Comparison of ENCODE assay signal across 8 mouse cellular contexts in the genomic region with DNA sequence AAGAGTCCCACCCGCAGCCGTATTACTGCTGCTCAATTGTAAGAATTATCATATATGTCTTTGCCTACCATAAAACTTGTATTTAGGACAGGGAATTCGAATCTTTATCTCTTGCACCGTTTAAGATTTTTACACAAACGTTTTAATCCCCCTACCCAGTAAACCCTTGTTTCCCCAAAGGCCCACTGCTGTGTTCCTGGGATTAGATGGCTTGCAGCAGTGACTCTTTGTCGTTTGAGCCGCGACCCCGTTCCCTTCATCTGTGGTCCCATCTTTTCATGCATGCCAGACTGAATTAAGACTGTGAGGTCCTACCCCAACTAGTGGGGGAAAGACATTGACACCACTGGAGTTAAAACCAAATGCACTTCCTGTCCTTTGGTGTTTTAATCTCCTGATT. TPM values are rescaled to one million over a fixed set of nuclear protein-coding genes. Genes with fewer than 3 reads are reported as not detected.
A peak's percentile ranks its signal among the peaks of the same experiment; 100 is the strongest.
DNase-seq lines count a peak whose midpoint lies in the region; ATAC-seq lines count a peak whose summit lies in the region.

No protein-coding gene starts in this region.

- DNase-seq in left cerebral cortex, adult 11 months (ENCODE audit: low spot score), result no peak
- DNase-seq in thymus, postnatal 10 days (ENCODE audit: low spot score in 2 of 2), result no peak

- under 1% methylated on average over 9 of the region's 9 CpGs for WGBS in forebrain, embryonic 12.5 days
- 2% methylated on average over 9 of the region's 9 CpGs for WGBS in limb, embryonic 15.5 days
- WGBS in stomach, embryonic 14.5 days, result 3% methylated on average over 9 of the region's 9 CpGs

- ATAC-seq in megakaryocyte, adult 5-6 weeks (ENCODE audit: poor library complexity, severe bottlenecking), result no peak
- ATAC-seq in forebrain, embryonic 12.5 days (ENCODE audit: low FRiP score), result no peak
- no peak for ATAC-seq in limb, embryonic 15.5 days (ENCODE audit: insufficient number of reproducible peaks, low FRiP score, low TSS enrichment, low read depth)
- ATAC-seq in stomach, embryonic 14.5 days (ENCODE audit: insufficient number of reproducible peaks, insufficient read depth, low FRiP score, low read depth), result no peak
- no peak for ATAC-seq in CD4-positive, CD25-positive, alpha-beta regulatory T cell, adult 4 months

- H3K4me2 ChIP-seq in forebrain, embryonic 12.5 days, result peak overlapping the region; percentile 81
- peak overlapping the region; percentile 67 for H3K4me2 ChIP-seq in limb, embryonic 15.5 days
- peak overlapping the region; percentile 65 for H3K4me2 ChIP-seq in stomach, embryonic 14.5 days (replicated peaks; ENCODE audit: low read depth, low read length)

- peaks cover 37% of the 10 kb centered on the region for H3K27me3 ChIP-seq in megakaryocyte, embryonic 14.5 days (replicated peaks)
- no peaks in the 10 kb centered on the region for H3K27me3 ChIP-seq in forebrain, embryonic 12.5 days
- no peaks in the 10 kb centered on the region for H3K27me3 ChIP-seq in limb, embryonic 15.5 days
- H3K27me3 ChIP-seq in stomach, embryonic 14.5 days (ENCODE audit: control insufficient read depth, insufficient read depth, low read length), result no peaks in the 10 kb centered on the region

- H3K4me1 ChIP-seq in megakaryocyte, embryonic 14.5 days, result peaks cover 34% of the 10 kb centered on the region
- H3K4me1 ChIP-seq in forebrain, embryonic 12.5 days, result peaks cover 37% of the 10 kb centered on the region
- H3K4me1 ChIP-seq in limb, embryonic 15.5 days, result peaks cover 20% of the 10 kb centered on the region
- H3K4me1 ChIP-seq in stomach, embryonic 14.5 days (ENCODE audit: control insufficient read depth, insufficient read depth, low read length), result peaks cover 13% of the 10 kb centered on the region; the same call in 1 of the 2 replicates

- H3K9ac ChIP-seq in forebrain, embryonic 12.5 days, result peak overlapping the region; percentile 98
- H3K9ac ChIP-seq in limb, embryonic 15.5 days, result peak overlapping the region; percentile 47; the same call in 1 of the 2 replicates
- H3K9ac ChIP-seq in stomach, embryonic 14.5 days (replicated peaks; ENCODE audit: low read depth, low read length), result peak overlapping the region; percentile 52

- H3K4me3 ChIP-seq in megakaryocyte, embryonic 14.5 days (replicated peaks), result peak overlapping the region; percentile 94
- H3K4me3 ChIP-seq in forebrain, embryonic 12.5 days (replicated peaks), result peak overlapping the region; percentile 89
- H3K4me3 ChIP-seq in limb, embryonic 15.5 days, result peak overlapping the region; percentile 95
- peak overlapping the region; percentile 68 for H3K4me3 ChIP-seq in stomach, embryonic 14.5 days (ENCODE audit: low read depth, low read length)

- H3K27ac ChIP-seq in forebrain, embryonic 12.5 days, result peak overlapping the region; percentile 99
- H3K27ac ChIP-seq in limb, embryonic 15.5 days, result peak overlapping the region; percentile 97
- H3K27ac ChIP-seq in stomach, embryonic 14.5 days (ENCODE audit: low read length), result peak overlapping the region; percentile 88

- H3K36me3 ChIP-seq in megakaryocyte, embryonic 14.5 days (replicated peaks; ENCODE audit: low read length), result peaks cover 23% of the 10 kb centered on the region
- H3K36me3 ChIP-seq in forebrain, embryonic 12.5 days (replicated peaks), result peaks cover 34% of the 10 kb centered on the region
- peaks cover 24% of the 10 kb centered on the region for H3K36me3 ChIP-seq in limb, embryonic 15.5 days
- peaks cover 30% of the 10 kb centered on the region for H3K36me3 ChIP-seq in stomach, embryonic 14.5 days (ENCODE audit: control insufficient read depth, insufficient read depth, low read length)

- no peaks in the 10 kb centered on the region for H3K9me3 ChIP-seq in megakaryocyte, embryonic 14.5 days
- H3K9me3 ChIP-seq in forebrain, embryonic 12.5 days, result no peaks in the 10 kb centered on the region
- no peaks in the 10 kb centered on the region for H3K9me3 ChIP-seq in limb, embryonic 15.5 days
- H3K9me3 ChIP-seq in stomach, embryonic 14.5 days (ENCODE audit: control insufficient read depth, low read depth, low read length), result no peaks in the 10 kb centered on the region

RNA-seq across cellular contexts. Expression of a gene that starts 0.9 kb away (rescaled TPM):
- 9.3 and 59.4 TPM in 2 replicates for polyA plus RNA-seq in megakaryocyte, embryonic 14.5 days (2012; ENCODE audit: insufficient read depth, low replicate concordance)
- total RNA-seq in megakaryocyte, adult 5-6 weeks (2015), result 41.8 and 53.3 TPM in 2 replicates
- total RNA-seq in megakaryocyte, adult 5-6 weeks (2017), result 71.5 and 75.2 TPM in 2 replicates
- 799 and 857 TPM in 2 replicates for polyA plus RNA-seq in forebrain, embryonic 12.5 days (2016; fragmentation: Nextera tagmentation; extraction: Ambion mirVana)
- 553 and 582 TPM in 2 replicates for polyA plus RNA-seq in limb, embryonic 15.5 days (2015; fragmentation: Nextera tagmentation; extraction: Ambion mirVana)
- polyA plus RNA-seq in stomach, embryonic 14.5 days (2014; fragmentation: Nextera tagmentation; extraction: Ambion mirVana), result 589 and 679 TPM in 2 replicates
- 10 to 100 TPM; 62.4 to 79.5 TPM for polyA plus RNA-seq in CD4-positive, CD25-positive, alpha-beta regulatory T cell, adult 4 months (2017; shearing (Covaris generic))

RNA-seq across cellular contexts. Expression of a gene that starts 16.7 kb away (rescaled TPM):
- polyA plus RNA-seq in megakaryocyte, embryonic 14.5 days (2012; ENCODE audit: insufficient read depth, low replicate concordance), result 4.1 TPM in 1 of 2 replicates, not detected in the other
- 4.4 and 5.5 TPM in 2 replicates for total RNA-seq in megakaryocyte, adult 5-6 weeks (2015)
- total RNA-seq in megakaryocyte, adult 5-6 weeks (2017), result 6.0 and 7.1 TPM in 2 replicates
- 116 and 127 TPM in 2 replicates for polyA plus RNA-seq in forebrain, embryonic 12.5 days (2016; fragmentation: Nextera tagmentation; extraction: Ambion mirVana)
- polyA plus RNA-seq in limb, embryonic 15.5 days (2015; fragmentation: Nextera tagmentation; extraction: Ambion mirVana), result 47.2 and 49.1 TPM in 2 replicates
- polyA plus RNA-seq in stomach, embryonic 14.5 days (2014; fragmentation: Nextera tagmentation; extraction: Ambion mirVana), result 77.1 and 77.2 TPM in 2 replicates
- 10 to 100 TPM; 19.1 to 21.4 TPM for polyA plus RNA-seq in CD4-positive, CD25-positive, alpha-beta regulatory T cell, adult 4 months (2017; shearing (Covaris generic))

RNA-seq across cellular contexts. Expression of a gene that starts 46.1 kb away (rescaled TPM):
- polyA plus RNA-seq in megakaryocyte, embryonic 14.5 days (2012; ENCODE audit: insufficient read depth, low replicate concordance), result 1.5 and 3.6 TPM in 2 replicates
- total RNA-seq in megakaryocyte, adult 5-6 weeks (2015), result 17.0 and 28.7 TPM in 2 replicates
- total RNA-seq in megakaryocyte, adult 5-6 weeks (2017), result 32.3 and 34.6 TPM in 2 replicates
- 212 and 217 TPM in 2 replicates for polyA plus RNA-seq in forebrain, embryonic 12.5 days (2016; fragmentation: Nextera tagmentation; extraction: Ambion mirVana)
- 76.8 and 80.4 TPM in 2 replicates for polyA plus RNA-seq in limb, embryonic 15.5 days (2015; fragmentation: Nextera tagmentation; extraction: Ambion mirVana)
- 124 and 133 TPM in 2 replicates for polyA plus RNA-seq in stomach, embryonic 14.5 days (2014; fragmentation: Nextera tagmentation; extraction: Ambion mirVana)
- 10 to 100 TPM; 54.9 to 60.0 TPM for polyA plus RNA-seq in CD4-positive, CD25-positive, alpha-beta regulatory T cell, adult 4 months (2017; shearing (Covaris generic))

Comparison
In these comparisons a context has a peak if more than half of its experiments do, and no peak if none do; other contexts are left out.
1. H3K9ac ChIP-seq: peak in every context shown above with its lines; median percentile 98 in forebrain, embryonic 12.5 days; 52 in stomach, embryonic 14.5 days; 47 in limb, embryonic 15.5 days.
2. RNA of a gene that starts 46.1 kb away (polyA plus RNA-seq): 212 to 217 TPM in forebrain, embryonic 12.5 days, 124 to 133 TPM in stomach, embryonic 14.5 days, 76.8 to 80.4 TPM in limb, embryonic 15.5 days and 54.9 to 60.0 TPM in CD4-positive, CD25-positive, alpha-beta regulatory T cell, adult 4 months; 1.5 to 3.6 TPM in megakaryocyte, embryonic 14.5 days; every median in the first group is over 10 times any median in the second.
3. Peak in every context shown above with its lines, with median percentiles within 50 percentile points of each other: H3K4me3 ChIP-seq, H3K27ac ChIP-seq and H3K4me2 ChIP-seq.